Comparison of ENCODE assay signal across 10 mouse cellular contexts in genomic region chr10:8928775-8929647, GRCm38 (mm10). TPM values are rescaled to one million over a fixed set of nuclear protein-coding genes. Genes with fewer than 3 reads are reported as not detected.
DNase-seq lines count a peak whose midpoint lies in the region; ATAC-seq and TF ChIP-seq lines count a peak whose summit lies in the region.
"Had no signal": no experiment of that assay in that cellular context is flagged by ENCODE, and none has a peak within 500 bp of the region (broad histone marks: within the 10 kb centered on the region; RNA-seq: fewer than 3 reads in every experiment).

No protein-coding gene starts in this region.

- H3K4me3 ChIP-seq in kidney, adult 2 months (ENCODE audit: insufficient read depth, low read depth, low read length): no peak overlapping the region
- H3K4me3 ChIP-seq in lung, embryonic 16.5 days (ENCODE audit: low read length): no peak overlapping the region
- no peak overlapping the region for H3K4me3 ChIP-seq in thymus, adult 2 months (ENCODE audit: control insufficient read depth, insufficient read depth, low read length)
- H3K4me3 ChIP-seq: limb, embryonic 13.5 days had no signal

- H3K27me3 ChIP-seq in kidney, adult 2 months (replicated peaks; ENCODE audit: control insufficient read depth, insufficient read depth, low read length): no peaks in the 10 kb centered on the region
- no peaks in the 10 kb centered on the region for H3K27me3 ChIP-seq in lung, embryonic 16.5 days (ENCODE audit: control insufficient read depth, insufficient read depth, low read depth, low read length)
- H3K27me3 ChIP-seq in thymus, adult 2 months (ENCODE audit: control insufficient read depth, insufficient read depth, low read length): no peaks in the 10 kb centered on the region
- H3K27me3 ChIP-seq: limb, embryonic 13.5 days had no signal

- no peak for TF ChIP-seq POLR2A in kidney, adult 2 months (IDR thresholded peaks at IDR 0.05; ENCODE audit: low read depth, low read length)
- no peak for TF ChIP-seq POLR2A in thymus, adult 2 months (IDR thresholded peaks at IDR 0.05; ENCODE audit: control insufficient read depth, extremely low read depth, insufficient read depth, low read length, poor library complexity)

- H3K4me1 ChIP-seq in kidney, adult 2 months (ENCODE audit: control insufficient read depth, insufficient read depth, low read length): peaks cover 20% of the 10 kb centered on the region
- peaks cover 6% of the 10 kb centered on the region for H3K4me1 ChIP-seq in lung, embryonic 16.5 days (replicated peaks; ENCODE audit: control insufficient read depth, insufficient read depth, low read length)
- H3K4me1 ChIP-seq in thymus, adult 2 months (replicated peaks; ENCODE audit: control insufficient read depth, insufficient read depth, low read length): no peaks in the 10 kb centered on the region

- H3K36me3 ChIP-seq in kidney, adult 2 months (ENCODE audit: control insufficient read depth, insufficient read depth, low read length): no peaks in the 10 kb centered on the region
- no peaks in the 10 kb centered on the region for H3K36me3 ChIP-seq in lung, embryonic 16.5 days (ENCODE audit: control insufficient read depth, insufficient read depth, low read length)
- H3K36me3 ChIP-seq in thymus, adult 2 months (ENCODE audit: control insufficient read depth, insufficient read depth, low read length): no peaks in the 10 kb centered on the region
- H3K36me3 ChIP-seq: limb, embryonic 13.5 days had no signal

- ATAC-seq in lung, embryonic 16.5 days (ENCODE audit: low read depth): peak; percentile 85

- H3K9ac ChIP-seq in lung, embryonic 16.5 days (ENCODE audit: low read length): no peak overlapping the region
- H3K9ac ChIP-seq: limb, embryonic 13.5 days had no signal

- H3K4me2 ChIP-seq in lung, embryonic 16.5 days (ENCODE audit: low read depth, low read length): no peak overlapping the region
- H3K4me2 ChIP-seq: limb, embryonic 13.5 days had no signal

- no peaks in the 10 kb centered on the region for H3K9me3 ChIP-seq in lung, embryonic 16.5 days (ENCODE audit: control insufficient read depth, low read length)
- H3K9me3 ChIP-seq: limb, embryonic 13.5 days had no signal

- 59% methylated on average over 10 of the region's 10 CpGs for WGBS in kidney, adult 2 months
- 47% methylated on average over 10 of the region's 10 CpGs for WGBS in lung, embryonic 16.5 days
- WGBS in thymus, adult 2 months: 91% methylated on average over 10 of the region's 10 CpGs

- no peak overlapping the region for H3K27ac ChIP-seq in kidney, adult 2 months (ENCODE audit: insufficient read depth, low read depth, low read length)
- peak overlapping the region; percentile 48 for H3K27ac ChIP-seq in lung, embryonic 16.5 days (ENCODE audit: low read length)
- H3K27ac ChIP-seq in thymus, adult 2 months (ENCODE audit: control insufficient read depth, insufficient read depth, low read length): no peak overlapping the region
- H3K27ac ChIP-seq: limb, embryonic 13.5 days had no signal

- DNase-seq in kidney, adult 2 months: peak; percentile 42
- no peak for DNase-seq in kidney, postnatal 36 days
- DNase-seq in right cerebral cortex, postnatal 10 days (ENCODE audit: low spot score in 2 of 2): peak; percentile 36 to 48
- DNase-seq in right cerebral cortex, postnatal 14 days: no peak
- DNase-seq in adrenal gland, adult 8-10 months: no peak
- DNase-seq in heart, postnatal 10 days: no peak
- DNase-seq in thymus, adult 2 months: no peak
- DNase-seq: cerebellum, postnatal 25 days had no signal

- no peak for TF ChIP-seq CTCF in kidney, adult 2 months (conservative IDR thresholded peaks at IDR 0.05; ENCODE audit: insufficient read depth, insufficient read length, low read depth, low read length)
- TF ChIP-seq CTCF in thymus, adult 2 months (IDR thresholded peaks at IDR 0.05; ENCODE audit: borderline replicate concordance, control insufficient read depth, extremely low read depth, insufficient read depth, low read length, poor library complexity): no peak

- intact Hi-C loops in heart, postnatal 10 days (cut with DNase I): no loop called here

RNA-seq across cellular contexts. Expression of gene Sash1, which starts 43.1 kb away (rescaled TPM):
- polyA plus RNA-seq in kidney, adult 2 months (2012; rRNA removed): 13.5 and 14.5 TPM in 2 replicates
- polyA plus RNA-seq in lung, embryonic 16.5 days (2015; fragmentation: Nextera tagmentation; extraction: Ambion mirVana): 4.1 and 4.6 TPM in 2 replicates
- total RNA-seq in adrenal gland, adult 8-10 months (2022): 10 to 100 TPM; 24.4 to 37.2 (median 27.9) TPM
- 10 to 100 TPM; 53.8 to 63.6 TPM for total RNA-seq in heart, postnatal 10 days (2021)
- 3.9 and 4.8 TPM in 2 replicates for polyA plus RNA-seq in thymus, adult 2 months (2012; rRNA removed)

Comparison
In these comparisons a context has a peak if more than half of its experiments do, and no peak if none do; other contexts are left out.
1. DNase-seq: peak in kidney, adult 2 months (single experiment) and right cerebral cortex, postnatal 10 days (2 of 2); none in kidney, postnatal 36 days (0 of 2), right cerebral cortex, postnatal 14 days (single experiment), adrenal gland, adult 8-10 months (single experiment), heart, postnatal 10 days (0 of 2) and thymus, adult 2 months (single experiment).